Mouse (Mus musculus): ENCODE measurements around the gene Agap1.

DNA sequence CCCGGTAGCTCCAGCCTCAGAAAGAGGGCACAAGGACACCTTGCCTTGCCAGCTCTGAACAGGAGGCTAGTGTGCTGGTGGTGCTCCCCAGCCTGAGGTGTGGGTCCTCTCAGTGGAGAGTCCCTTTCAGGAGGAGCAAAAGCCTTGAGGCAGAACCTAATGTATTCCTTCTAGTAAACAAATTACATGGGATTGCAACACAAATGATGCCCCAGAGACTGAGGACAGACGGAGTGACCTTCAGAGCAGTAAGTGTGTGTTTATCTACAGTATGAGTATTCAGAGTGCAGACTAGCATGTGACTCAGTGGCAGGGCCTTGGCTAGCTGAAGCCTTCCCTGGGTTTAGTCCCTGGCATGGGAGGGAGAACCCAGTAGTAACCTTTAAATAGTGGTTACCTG is 165.4 kb downstream of the Agap1 start:
- TF ChIP-seq POLR2A (IDR thresholded peaks at IDR 0.05; ENCODE audit: control insufficient read depth, extremely low read depth, insufficient read depth, low read length, poor library complexity) (no peak), CTCF (IDR thresholded peaks at IDR 0.05; ENCODE audit: borderline replicate concordance, control insufficient read depth, extremely low read depth, insufficient read depth, low read length, poor library complexity) (no peak)

Data from thymus, adult 2 months (tissue).